Mouse (Mus musculus): ENCODE data around the gene Ap1m2. TPM values are rescaled to one million over a fixed set of nuclear protein-coding genes. Genes with fewer than 3 reads are reported as not detected.
A peak's percentile ranks its signal among the peaks of the same experiment; 100 is the strongest.

Gene Ap1m2
- total and polyA plus RNA-seq, 3 experiments, result 0.73 to 1.0 TPM; not detected in 1

DNA sequence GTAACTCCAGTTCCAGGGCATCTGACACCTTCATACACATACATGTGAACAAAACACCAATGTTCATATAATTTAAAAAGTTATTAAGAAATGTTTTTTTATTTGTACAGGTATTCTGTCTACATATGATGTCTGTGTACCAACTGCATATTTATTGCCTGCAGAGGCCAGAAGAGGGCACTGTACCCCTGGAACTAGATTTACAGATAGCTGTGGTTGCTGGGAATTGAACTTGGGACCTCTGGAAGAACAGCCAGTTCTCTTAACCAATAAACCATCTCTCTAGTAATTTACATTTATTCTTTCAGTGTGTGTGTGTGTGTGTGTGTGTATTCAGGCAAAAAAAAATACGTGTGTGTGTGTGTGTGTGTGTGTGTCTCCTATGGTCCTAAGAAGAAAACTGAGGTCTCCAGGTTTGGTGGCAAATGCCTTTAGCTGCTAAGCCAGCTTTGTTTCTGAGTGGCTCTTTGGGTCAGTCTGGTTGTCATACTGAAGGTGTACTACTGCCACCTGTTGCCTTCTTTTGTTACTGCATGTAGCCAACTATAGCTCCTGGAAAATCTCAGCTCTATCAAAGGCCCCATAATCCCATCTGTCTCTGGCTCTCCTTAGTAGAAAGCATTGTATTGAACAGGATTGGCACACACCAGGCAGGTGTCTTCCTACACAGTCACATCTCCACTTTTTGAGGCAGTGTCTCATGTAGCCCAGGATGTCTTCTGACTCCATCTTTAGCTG, 45.0 kb upstream of the Ap1m2 start (continued):
- TF ChIP-seq CTCF (IDR thresholded peaks at IDR 0.05 in 2 of 3, conservative IDR thresholded peaks at IDR 0.05 in 1 of 3; ENCODE audit: control insufficient read depth in 1 of 3, insufficient read depth in 1 of 3, low read depth in 2 of 3, low read length in 3 of 3, poor library complexity in 1 of 3, severe bottlenecking in 1 of 3), result peak in 2 of 3 experiments; percentile 93 to 100; a peak in 4 of 6 replicates
- TF ChIP-seq MAX (IDR thresholded peaks at IDR 0.05; ENCODE audit: low read length), result peak; percentile 62
- peak; percentile 89; the same call in 1 of the 2 replicates for TF ChIP-seq JUND (IDR thresholded peaks at IDR 0.05; ENCODE audit: low read depth, low read length)
- peak; percentile 100 for TF ChIP-seq ZC3H11A (IDR thresholded peaks at IDR 0.05; ENCODE audit: low read depth, low read length)
- TF ChIP-seq TBP (IDR thresholded peaks at IDR 0.05; ENCODE audit: low read depth, low read length), result peak; percentile 97
- no peak for TF ChIP-seq CHD2 (IDR thresholded peaks at IDR 0.05; ENCODE audit: low read length)
- peak; percentile 65; the same call in 1 of the 2 replicates for TF ChIP-seq BHLHE40 (IDR thresholded peaks at IDR 0.05; ENCODE audit: borderline replicate concordance, low read depth, low read length)
- TF ChIP-seq POLR2AphosphoS2 (IDR thresholded peaks at IDR 0.05; ENCODE audit: low read length), result no peak; the same call in 1 of the 2 replicates
- peak; percentile 77; the same call in 1 of the 2 replicates for TF ChIP-seq MYC (IDR thresholded peaks at IDR 0.05; ENCODE audit: low read depth, low read length)
- TF ChIP-seq TCF12 (IDR thresholded peaks at IDR 0.05; ENCODE audit: low read depth, low read length), result no peak
- TF ChIP-seq USF1 (IDR thresholded peaks at IDR 0.05; ENCODE audit: low read depth, low read length), result peak; percentile 22; the same call in 1 of the 2 replicates
- TF ChIP-seq HCFC1 (IDR thresholded peaks at IDR 0.05; ENCODE audit: low read depth, low read length), result peak; percentile 48; the same call in 1 of the 2 replicates
- peak; percentile 31; the same call in 1 of the 2 replicates for TF ChIP-seq ETS1 (IDR thresholded peaks at IDR 0.05; ENCODE audit: low read depth, low read length)
- TF ChIP-seq UBTF (IDR thresholded peaks at IDR 0.05; ENCODE audit: borderline replicate concordance, insufficient read depth, low read depth, low read length), result no peak
- TF ChIP-seq EP300 (IDR thresholded peaks at IDR 0.05; ENCODE audit: low read depth in 1 of 2, low read length in 2 of 2), result no peak
- TF ChIP-seq MEF2A (IDR thresholded peaks at IDR 0.05; ENCODE audit: extremely low read depth, insufficient replicate concordance, low read depth, low read length, poor library complexity, severe bottlenecking), result no peak
- peak; percentile 90 for TF ChIP-seq RCOR1 (IDR thresholded peaks at IDR 0.05; ENCODE audit: low read depth, low read length)

DNA sequence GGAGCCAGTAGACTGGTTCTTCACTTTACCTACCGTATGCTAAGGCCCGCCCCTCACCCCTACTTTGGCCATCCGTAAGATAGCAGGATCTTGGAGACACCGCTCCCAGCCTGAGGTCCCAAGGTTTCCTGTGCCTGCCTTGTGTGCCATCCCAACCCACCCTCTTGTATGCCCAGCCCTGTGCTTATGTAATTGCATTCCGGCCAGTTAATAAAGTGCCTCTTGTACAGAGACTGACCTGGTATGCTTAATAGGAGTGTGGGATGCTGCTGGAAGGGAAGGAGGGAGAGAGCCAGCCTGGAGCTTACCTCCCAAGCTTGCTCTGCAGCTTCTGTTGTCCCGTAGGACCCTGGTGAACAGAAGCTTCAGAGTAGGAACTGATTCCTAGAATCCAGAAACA, 42.7 kb upstream of the Ap1m2 start:
- peaks cover 11 to 26% of the 10 kb centered on the region in 2 experiments for H3K4me1 ChIP-seq (ENCODE audit: control insufficient read depth in 1 of 2, insufficient read depth in 2 of 2, low read length in 2 of 2)
- peaks cover 15% of the 10 kb centered on the region for H3K79me2 ChIP-seq (ENCODE audit: control insufficient read depth, insufficient read depth, low read length, poor library complexity)
- no peak for DNase-seq (ENCODE audit: low read depth, low spot score)
- H3K4me3 ChIP-seq (ENCODE audit: control insufficient read depth in 1 of 2, insufficient read depth in 1 of 2, low read depth in 2 of 2, low read length in 2 of 2), result no peak overlapping the region
- peaks cover 0 to 21% of the 10 kb centered on the region in 2 experiments; a peak in 3 of 4 replicates for H3K36me3 ChIP-seq (ENCODE audit: control insufficient read depth in 1 of 2, insufficient read depth in 2 of 2, low read length in 2 of 2)
- H3K27ac ChIP-seq (ENCODE audit: control insufficient read depth, low read depth, low read length), result no peak overlapping the region
- no peak overlapping the region for H3K9ac ChIP-seq (ENCODE audit: control insufficient read depth, low read depth, low read length, poor library complexity, severe bottlenecking)
- no peaks in the 10 kb centered on the region for H3K9me3 ChIP-seq (replicated peaks; ENCODE audit: insufficient read depth, low read length)
- no peaks in the 10 kb centered on the region for H3K27me3 ChIP-seq (ENCODE audit: control insufficient read depth in 1 of 2, insufficient read depth in 2 of 2, low read length in 2 of 2)
- no peak for TF ChIP-seq UBTF (IDR thresholded peaks at IDR 0.05; ENCODE audit: borderline replicate concordance, insufficient read depth, low read depth, low read length)
- TF ChIP-seq CTCF (IDR thresholded peaks at IDR 0.05 in 2 of 3, conservative IDR thresholded peaks at IDR 0.05 in 1 of 3; ENCODE audit: control insufficient read depth in 1 of 3, insufficient read depth in 1 of 3, low read depth in 2 of 3, low read length in 3 of 3, poor library complexity in 1 of 3, severe bottlenecking in 1 of 3), result no peak
- no peak for TF ChIP-seq TCF12 (IDR thresholded peaks at IDR 0.05; ENCODE audit: low read depth, low read length)
- TF ChIP-seq MAFK (IDR thresholded peaks at IDR 0.05; ENCODE audit: borderline replicate concordance, low read depth, low read length), result no peak
- no peak for TF ChIP-seq CHD2 (IDR thresholded peaks at IDR 0.05; ENCODE audit: low read length)
- no peak for TF ChIP-seq GABPA (IDR thresholded peaks at IDR 0.05; ENCODE audit: low read depth, low read length)
- 0 out of 4 replicates have a peak, but pooled peaks of 1 of the 2 experiments have one; percentile 19 for TF ChIP-seq POLR2A (IDR thresholded peaks at IDR 0.05; ENCODE audit: control insufficient read depth in 1 of 2, insufficient read depth in 1 of 2, low read depth in 1 of 2, low read length in 2 of 2, poor library complexity in 1 of 2)
